Mouse (Mus musculus) mesoderm, embryonic 11.5 days (tissue): ENCODE measurements around the gene Foxs1.

Source experiments
- DNase-seq: peaks from one replicate; pipeline ENCODE4 v3.0.0-alpha.2; 2012; ENCODE audit warnings: low read depth, low spot score

Gene Foxs1

GRCm38 (mm10) chr2:152928219-152928987 lies 4.6 kb downstream of the Foxs1 start:
- no peak for DNase-seq

- DNase-seq: no peak
Measured at GRCm38 (mm10) chr2:152927371-152927770, 5.6 kb downstream of the Foxs1 start.

- DNase-seq: no peak
Measured at GRCm38 (mm10) chr2:152926896-152927295, 6.1 kb downstream of the Foxs1 start.

GRCm38 (mm10) chr2:152925189-152925872 lies 7.7 kb downstream of the Foxs1 start:
- peak; percentile 79 for DNase-seq

GRCm38 (mm10) chr2:152924543-152924942 lies 8.5 kb downstream of the Foxs1 start:
- no peak for DNase-seq

GRCm38 (mm10) chr2:152924128-152924527 lies 8.9 kb downstream of the Foxs1 start:
- DNase-seq: no peak

- DNase-seq: no peak
Measured at GRCm38 (mm10) chr2:152923621-152924020, 9.4 kb downstream of the Foxs1 start.

GRCm38 (mm10) chr2:152922376-152922775 lies 10.6 kb downstream of the Foxs1 start:
- DNase-seq: peak; percentile 52

- no peak for DNase-seq
Measured at GRCm38 (mm10) chr2:152917671-152918070, 15.3 kb downstream of the Foxs1 start.

- no peak for DNase-seq
Measured at GRCm38 (mm10) chr2:152916111-152916510, 16.9 kb downstream of the Foxs1 start.

- no peak for DNase-seq
Measured at GRCm38 (mm10) chr2:152915453-152915852, 17.6 kb downstream of the Foxs1 start.

- DNase-seq: peak; percentile 92
Measured at GRCm38 (mm10) chr2:152914310-152915120, 18.5 kb downstream of the Foxs1 start.

- DNase-seq: no peak
Measured at GRCm38 (mm10) chr2:152913471-152913870, 19.5 kb downstream of the Foxs1 start.

GRCm38 (mm10) chr2:152911432-152911831 lies 21.6 kb downstream of the Foxs1 start:
- DNase-seq: no peak

- DNase-seq: no peak
Measured at GRCm38 (mm10) chr2:152911031-152911430, 22.0 kb downstream of the Foxs1 start, which contains the start of gene Mylk2. TSS of gene Mylk2 (plus strand) at chr2:152911352.

GRCm38 (mm10) chr2:152909848-152910247 lies 23.2 kb downstream of the Foxs1 start:
- DNase-seq: no peak

- no peak for DNase-seq
Measured at GRCm38 (mm10) chr2:152907114-152907943, 25.7 kb downstream of the Foxs1 start.

GRCm38 (mm10) chr2:152906274-152907037 lies 26.6 kb downstream of the Foxs1 start:
- no peak for DNase-seq

GRCm38 (mm10) chr2:152905036-152905829 lies 27.8 kb downstream of the Foxs1 start:
- DNase-seq: peak; percentile 57
